Mouse (Mus musculus) MEL (cell line): ENCODE results near the gene Gm43517. TPM values are rescaled to one million over a fixed set of nuclear protein-coding genes. Genes with fewer than 3 reads are reported as not detected.

Experiments used
- DNase-seq: peaks from one replicate; pipeline ENCODE4 v3.0.0; 2011; ENCODE audit warnings: low read depth, low spot score
- H3K27ac ChIP-seq: 2 replicates; pipeline ENCODE4 v1.5.1; 2012; ENCODE audit warnings: low read depth, mild to moderate bottlenecking, control low read depth, low read length, moderate library complexity; ENCODE audit not compliant: control insufficient read depth
- H3K27me3 ChIP-seq, 2 experiments: fragments of 150-350 bp in 1 of 2; sonication (generic) in 1 of 2; 2 replicates each; pipeline ENCODE4 v1.6.1; 2012; ENCODE audit warnings: low read length in 2 of 2, mild to moderate bottlenecking in 2 of 2, improper control_type of control experiment in 1 of 2, moderate library complexity in 1 of 2; ENCODE audit not compliant: insufficient read depth in 2 of 2, control insufficient read depth in 1 of 2
- H3K36me3 ChIP-seq, 2 experiments: 2 replicates each; pipeline ENCODE4 v1.6.1; 2012 to 2014; ENCODE audit warnings: low read length in 2 of 2, improper control_type of control experiment in 1 of 2, inconsistent platforms in 1 of 2, mild to moderate bottlenecking in 1 of 2; ENCODE audit not compliant: insufficient read depth in 2 of 2, control insufficient read depth in 1 of 2
- H3K4me1 ChIP-seq, 2 experiments: fragments of 150-350 bp in 1 of 2; sonication (generic) in 1 of 2; 2 replicates each; pipeline ENCODE4 v1.6.1; 2012; ENCODE audit warnings: low read length in 2 of 2, improper control_type of control experiment in 1 of 2, mild to moderate bottlenecking in 1 of 2; ENCODE audit not compliant: insufficient read depth in 2 of 2, control insufficient read depth in 1 of 2
- H3K4me3 ChIP-seq, 2 experiments: fragments of 150-350 bp in 1 of 2; sonication (generic) in 1 of 2; 2 replicates each; pipeline ENCODE4 v1.5.1; 2012; ENCODE audit warnings: low read depth in 2 of 2, low read length in 2 of 2, mild to moderate bottlenecking in 2 of 2, moderate library complexity in 2 of 2, control low read depth in 1 of 2, improper control_type of control experiment in 1 of 2; ENCODE audit not compliant: control insufficient read depth in 1 of 2, insufficient read depth in 1 of 2
- H3K79me2 ChIP-seq: 2 replicates; pipeline ENCODE4 v1.6.1; 2012; ENCODE audit warnings: mild to moderate bottlenecking, low read length, moderate library complexity; ENCODE audit not compliant: control insufficient read depth, poor library complexity, insufficient read depth
- H3K9ac ChIP-seq: 2 replicates; pipeline ENCODE4 v1.6.1; 2012; ENCODE audit warnings: low read depth, mild to moderate bottlenecking, control low read depth, low read length, moderate library complexity; ENCODE audit not compliant: control insufficient read depth, poor library complexity, severe bottlenecking
- H3K9me3 ChIP-seq: fragments of 150-350 bp; sonication (generic); replicated peaks from 2 replicates; pipeline ENCODE4 v1.6.1; 2012; ENCODE audit warnings: mild to moderate bottlenecking, low read length, improper control_type of control experiment, moderate library complexity; ENCODE audit not compliant: insufficient read depth
- BHLHE40 ChIP-seq: IDR thresholded peaks from 2 replicates; pipeline ENCODE4 v1.6.1; 2012; ENCODE audit warnings: low read depth, mild to moderate bottlenecking, inconsistent platforms, low read length, improper control_type of control experiment, borderline replicate concordance
- CHD2 ChIP-seq: IDR thresholded peaks from 2 replicates; pipeline ENCODE4 v1.6.1; 2011; ENCODE audit warnings: low read length, improper control_type of control experiment
- CTCF ChIP-seq, 3 experiments: IDR thresholded peaks in 2 of 3; conservative IDR thresholded peaks in 1 of 3; 2 replicates each; pipeline ENCODE4 v1.5.1; 2011 to 2012; ENCODE audit warnings: low read length in 3 of 3, low read depth in 2 of 3, mild to moderate bottlenecking in 2 of 3, improper control_type of control experiment in 1 of 3, inconsistent platforms in 1 of 3, mixed read lengths in 1 of 3, moderate library complexity in 1 of 3; ENCODE audit not compliant: control insufficient read depth in 1 of 3, insufficient read depth in 1 of 3, poor library complexity in 1 of 3, severe bottlenecking in 1 of 3
- ELF1 ChIP-seq: IDR thresholded peaks from 2 replicates; pipeline ENCODE4 v1.6.1; 2014; ENCODE audit warnings: low read depth, mild to moderate bottlenecking, inconsistent platforms, low read length, improper control_type of control experiment, moderate library complexity
- EP300 ChIP-seq, 2 experiments: IDR thresholded peaks; 2 replicates each; pipeline ENCODE4 v1.6.1; 2011; ENCODE audit warnings: improper control_type of control experiment in 2 of 2, low read length in 2 of 2, low read depth in 1 of 2, mild to moderate bottlenecking in 1 of 2
- ETS1 ChIP-seq: IDR thresholded peaks from 2 replicates; pipeline ENCODE4 v1.6.1; 2012; ENCODE audit warnings: low read depth, mild to moderate bottlenecking, inconsistent platforms, low read length, improper control_type of control experiment, moderate library complexity
- HCFC1 ChIP-seq: IDR thresholded peaks from 2 replicates; pipeline ENCODE4 v1.6.1; 2012; ENCODE audit warnings: low read depth, mild to moderate bottlenecking, inconsistent platforms, low read length, improper control_type of control experiment, moderate library complexity
- JUND ChIP-seq: IDR thresholded peaks from 2 replicates; pipeline ENCODE4 v1.6.1; 2011; ENCODE audit warnings: low read depth, mild to moderate bottlenecking, improper control_type of control experiment, low read length
- MAFK ChIP-seq: IDR thresholded peaks from 2 replicates; pipeline ENCODE4 v1.6.1; 2011; ENCODE audit warnings: low read depth, mild to moderate bottlenecking, low read length, improper control_type of control experiment, borderline replicate concordance
- MAZ ChIP-seq: IDR thresholded peaks from 2 replicates; pipeline ENCODE4 v1.6.1; 2012; ENCODE audit warnings: low read depth, mild to moderate bottlenecking, inconsistent platforms, low read length, improper control_type of control experiment
- RCOR1 ChIP-seq: IDR thresholded peaks from 2 replicates; pipeline ENCODE4 v1.6.1; 2012; ENCODE audit warnings: low read depth, mild to moderate bottlenecking, inconsistent platforms, low read length, improper control_type of control experiment
- TBP ChIP-seq: IDR thresholded peaks from 2 replicates; pipeline ENCODE4 v1.8.0; 2011; ENCODE audit warnings: low read depth, low read length, improper control_type of control experiment
- USF2 ChIP-seq, 2 experiments: IDR thresholded peaks; 2 replicates each; pipeline ENCODE4 v1.6.1; 2011 to 2012; ENCODE audit warnings: improper control_type of control experiment in 2 of 2, low read length in 2 of 2, borderline replicate concordance in 1 of 2, inconsistent platforms in 1 of 2, low read depth in 1 of 2, mild to moderate bottlenecking in 1 of 2; ENCODE audit not compliant: insufficient read depth in 1 of 2
- ZC3H11A ChIP-seq: IDR thresholded peaks from 2 replicates; pipeline ENCODE4 v1.6.1; 2012; ENCODE audit warnings: low read depth, mild to moderate bottlenecking, inconsistent platforms, low read length, improper control_type of control experiment
- ZKSCAN1 ChIP-seq: IDR thresholded peaks from 2 replicates; pipeline ENCODE4 v1.6.1; 2012; ENCODE audit warnings: low read depth, mild to moderate bottlenecking, inconsistent platforms, low read length, improper control_type of control experiment, moderate library complexity
- ZMIZ1 ChIP-seq: IDR thresholded peaks from 2 replicates; pipeline ENCODE4 v1.6.1; 2012; ENCODE audit warnings: low read depth, mild to moderate bottlenecking, inconsistent platforms, low read length, improper control_type of control experiment, moderate library complexity
- ZNF384 ChIP-seq: IDR thresholded peaks from 2 replicates; pipeline ENCODE4 v1.6.1; 2012; ENCODE audit warnings: low read depth, mild to moderate bottlenecking, inconsistent platforms, low read length, improper control_type of control experiment
- polyA plus RNA-seq, 2 experiments: library from polyadenylated mRNA; stranded (reverse) in 1 of 2; unstranded in 1 of 2; fragments of >175 nt in 1 of 2; fragments of >200 nt in 1 of 2; gene quantifications; 2 replicates each; pipeline versions ENCODE4 v1.2.1 to v1.2.4; 2012; ENCODE audit warnings: low replicate concordance in 2 of 2, low read depth in 1 of 2; ENCODE audit not compliant: insufficient read length in 2 of 2, insufficient read depth in 1 of 2, missing spikeins in 1 of 2
- total RNA-seq: library from RNA; depleted of rRNA; stranded (reverse); fragments of 300-350 nt; gene quantifications from 2 replicates; pipeline ENCODE4 v1.2.3, GENCODE M21; 2012

The Gm43517 gene
- total and polyA plus RNA-seq, 3 experiments = not detected

GRCm38 (mm10) chr12:49383521-49384133 lies 1.3 kb upstream of the Gm43517 start:
- H3K4me3 ChIP-seq = no peak overlapping the region
- H3K9ac ChIP-seq = no peak overlapping the region

GRCm38 (mm10) chr12:49384295-49384875 lies 589 bp upstream of the Gm43517 start:
- no peaks in the 10 kb centered on the region for H3K27me3 ChIP-seq
- H3K36me3 ChIP-seq = no peaks in the 10 kb centered on the region
- H3K4me1 ChIP-seq = no peaks in the 10 kb centered on the region
- H3K9me3 ChIP-seq = no peaks in the 10 kb centered on the region
- no peak for DNase-seq
- no peak for TF ChIP-seq ELF1
- TF ChIP-seq EP300 (IDR thresholded peaks at IDR 0.05; ENCODE audit: low read depth in 1 of 2, low read length in 2 of 2) = no peak
- no peak for TF ChIP-seq ZNF384
- TF ChIP-seq ZKSCAN1 = no peak
- TF ChIP-seq ZC3H11A = no peak
- TF ChIP-seq USF2 (IDR thresholded peaks at IDR 0.05; ENCODE audit: borderline replicate concordance in 1 of 2, insufficient read depth in 1 of 2, low read depth in 1 of 2, low read length in 2 of 2) = no peak
- TF ChIP-seq MAFK = no peak
- TF ChIP-seq BHLHE40 = no peak
- TF ChIP-seq JUND = no peak
- no peak for TF ChIP-seq ZMIZ1
- TF ChIP-seq ETS1 = no peak
- TF ChIP-seq RCOR1 = no peak
- TF ChIP-seq CTCF (IDR thresholded peaks at IDR 0.05 in 2 of 3, conservative IDR thresholded peaks at IDR 0.05 in 1 of 3; ENCODE audit: control insufficient read depth in 1 of 3, insufficient read depth in 1 of 3, low read depth in 2 of 3, low read length in 3 of 3, poor library complexity in 1 of 3, severe bottlenecking in 1 of 3) = no peak
- no peak for TF ChIP-seq CHD2
- TF ChIP-seq TBP = no peak
- no peak for TF ChIP-seq HCFC1
- no peak for TF ChIP-seq MAZ
- no peak overlapping the region for H3K4me3 ChIP-seq
- H3K27ac ChIP-seq = no peak overlapping the region
- no peaks in the 10 kb centered on the region for H3K79me2 ChIP-seq
- no peak overlapping the region for H3K9ac ChIP-seq

More at GRCm38 (mm10) chr12:49383521-49384133, 1.3 kb upstream of the Gm43517 start:
- Histone ChIP-seq H3K9me3 (no peaks in the 10 kb centered on the region), H3K4me1 (no peaks in the 10 kb centered on the region), H3K36me3 (no peaks in the 10 kb centered on the region), H3K27me3 (no peaks in the 10 kb centered on the region), H3K79me2 (no peaks in the 10 kb centered on the region), H3K27ac (no peak overlapping the region)
- no peak for DNase-seq
- TF ChIP-seq CHD2 = no peak
